Mouse (Mus musculus): ENCODE measurements around the gene Prap1. TPM values are rescaled to one million over a fixed set of nuclear protein-coding genes. Genes with fewer than 3 reads are reported as not detected.

The Prap1 gene
- not detected for polyA plus RNA-seq (2014; fragmentation: Illumina TruSeq; extraction: RNeasy Lipid Tissue Mini Kit (QIAGEN cat#74804); ENCODE audit: insufficient read depth, low read depth, low replicate concordance)

DNA sequence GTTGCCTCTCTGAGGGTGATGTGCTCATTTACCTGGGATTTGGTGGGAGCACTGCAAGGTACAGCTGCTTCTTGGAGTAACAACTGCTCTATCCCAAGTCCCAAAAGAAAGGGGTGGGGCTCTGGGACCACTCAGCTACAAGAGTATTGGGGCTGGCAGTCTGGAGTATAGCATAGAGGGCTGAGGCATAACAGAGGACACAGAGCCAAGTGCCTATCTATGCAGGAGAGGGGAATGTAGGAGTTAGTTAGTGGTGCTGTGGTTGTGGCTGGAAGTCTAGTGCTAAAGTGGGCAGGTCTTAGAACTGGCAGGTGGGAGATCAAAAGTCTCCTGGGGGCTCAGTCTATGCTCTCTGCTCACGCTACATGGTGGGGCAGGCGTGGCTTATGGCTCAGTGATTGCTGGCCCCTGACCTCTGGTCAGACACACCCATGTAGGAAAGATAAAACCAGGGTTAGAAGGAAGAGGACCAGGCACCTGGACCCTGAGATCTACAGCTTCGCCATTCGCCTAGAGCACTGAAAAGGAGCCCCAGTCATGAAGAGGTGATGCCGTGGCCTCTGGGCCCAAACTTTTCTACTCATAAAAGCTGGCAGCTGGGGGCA lies at the start of gene Prap1:
Gene Prap1 (plus strand): TSS at position 472 of the 605 bp plus-strand sequence.

DNA sequence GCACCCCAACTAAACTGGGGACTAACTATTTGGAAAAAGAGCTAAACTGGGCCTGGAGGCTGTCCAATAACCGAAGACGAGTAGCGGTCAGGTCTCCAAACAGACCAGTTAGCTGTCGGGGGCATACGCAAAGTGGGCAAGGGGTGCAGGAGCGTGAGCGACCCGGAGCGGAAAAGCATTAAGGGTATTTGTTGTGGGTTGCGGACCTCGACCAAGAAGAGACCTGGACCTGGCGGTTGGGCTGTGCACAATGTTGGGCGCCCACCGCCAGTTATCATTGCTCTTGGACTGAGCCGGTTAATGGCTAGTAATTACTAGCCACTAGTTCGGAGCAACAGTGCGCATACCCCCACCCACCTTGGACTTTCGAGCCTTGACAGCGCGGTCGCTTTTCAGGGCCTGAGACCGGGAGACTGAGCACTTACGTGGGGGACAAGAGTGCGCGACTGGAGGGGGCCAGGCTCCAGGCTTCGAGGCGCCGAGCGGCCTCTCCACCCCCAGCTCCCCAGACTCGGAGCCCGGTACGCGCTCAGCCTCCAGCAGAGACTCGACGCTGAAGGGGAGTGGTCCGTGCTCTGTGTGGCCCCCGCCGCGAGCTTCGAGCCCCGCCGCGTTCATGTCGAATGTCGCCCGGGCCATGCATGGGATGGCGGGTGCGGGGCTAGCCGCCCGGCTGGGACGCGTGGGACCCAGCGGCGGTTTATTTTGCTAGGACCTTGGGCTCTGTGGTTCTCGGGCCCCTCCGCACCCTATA lies 44.7 kb upstream of the Prap1 start, which contains the start of gene Msx3:
Gene Msx3 (minus strand): TSS at position 729 of the 754 bp plus-strand sequence.

DNA sequence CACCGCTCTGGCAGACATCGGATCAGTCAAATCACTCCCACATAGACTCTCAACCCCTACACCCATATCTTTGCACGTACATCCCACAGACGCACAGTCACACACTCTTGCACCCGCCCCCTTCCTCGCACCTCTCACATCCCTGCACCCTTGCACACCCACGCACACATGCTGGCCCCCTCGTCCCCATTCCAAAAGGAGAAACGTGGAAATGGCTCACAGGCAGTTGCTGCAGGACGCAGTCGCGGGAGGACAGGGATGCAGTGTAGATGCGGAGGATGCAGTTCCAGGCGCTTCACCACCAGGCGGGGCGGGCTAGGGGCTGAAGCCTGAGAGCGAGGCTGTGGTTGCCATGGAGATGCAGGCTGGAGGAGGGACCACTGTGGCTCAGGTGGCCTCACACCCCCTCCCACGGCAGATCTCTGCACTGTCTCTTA lies 10.9 kb upstream of the Prap1 start, which contains the start of gene Caly:
Gene Caly (minus strand): TSS at position 307 of the 437 bp plus-strand sequence.

DNA sequence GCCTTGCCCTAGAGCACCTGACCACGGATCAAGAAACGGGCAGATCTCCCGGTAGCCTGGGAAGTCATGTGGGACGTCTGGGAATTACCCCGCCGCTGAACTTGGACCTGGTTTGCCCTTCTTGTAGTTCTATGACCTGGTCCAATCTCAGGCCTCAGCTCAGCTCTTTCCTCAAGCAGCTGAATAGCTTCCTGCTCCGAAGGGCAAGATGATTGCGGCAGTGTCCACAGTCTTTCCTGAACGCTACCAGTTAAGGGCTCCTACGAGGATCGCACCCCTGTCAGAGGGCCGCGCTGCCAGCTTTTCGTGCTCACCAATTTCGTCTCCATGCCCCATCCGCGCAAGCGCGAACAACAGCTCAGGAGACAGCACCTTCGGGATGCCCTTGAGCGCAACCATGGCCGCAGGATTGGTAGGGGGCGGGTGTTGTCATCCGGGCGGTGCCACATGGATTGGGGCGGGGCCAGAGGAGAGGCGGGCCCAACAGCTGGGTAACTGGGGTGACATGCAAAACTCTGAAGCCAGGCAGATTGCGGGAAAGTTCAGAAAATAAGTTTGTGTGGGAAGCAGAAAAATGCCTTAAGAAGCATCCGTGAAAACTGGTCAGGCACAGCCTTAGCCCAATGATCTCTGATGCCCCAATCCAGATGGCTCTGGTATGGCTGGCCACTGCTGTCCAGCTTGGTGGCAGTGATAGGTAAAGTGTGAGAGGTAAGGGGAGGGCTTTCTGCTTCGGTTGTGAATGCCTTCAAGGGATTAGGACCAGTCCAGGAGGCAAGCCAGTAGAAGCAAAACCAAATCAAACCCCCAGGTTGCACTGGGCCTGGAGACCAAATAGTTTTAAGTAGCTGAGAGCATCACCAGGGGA lies 9.0 kb downstream of the Prap1 start, which contains the start of gene Fuom:
Gene Fuom (minus strand): TSS at position 449 of the 868 bp plus-strand sequence.

DNA sequence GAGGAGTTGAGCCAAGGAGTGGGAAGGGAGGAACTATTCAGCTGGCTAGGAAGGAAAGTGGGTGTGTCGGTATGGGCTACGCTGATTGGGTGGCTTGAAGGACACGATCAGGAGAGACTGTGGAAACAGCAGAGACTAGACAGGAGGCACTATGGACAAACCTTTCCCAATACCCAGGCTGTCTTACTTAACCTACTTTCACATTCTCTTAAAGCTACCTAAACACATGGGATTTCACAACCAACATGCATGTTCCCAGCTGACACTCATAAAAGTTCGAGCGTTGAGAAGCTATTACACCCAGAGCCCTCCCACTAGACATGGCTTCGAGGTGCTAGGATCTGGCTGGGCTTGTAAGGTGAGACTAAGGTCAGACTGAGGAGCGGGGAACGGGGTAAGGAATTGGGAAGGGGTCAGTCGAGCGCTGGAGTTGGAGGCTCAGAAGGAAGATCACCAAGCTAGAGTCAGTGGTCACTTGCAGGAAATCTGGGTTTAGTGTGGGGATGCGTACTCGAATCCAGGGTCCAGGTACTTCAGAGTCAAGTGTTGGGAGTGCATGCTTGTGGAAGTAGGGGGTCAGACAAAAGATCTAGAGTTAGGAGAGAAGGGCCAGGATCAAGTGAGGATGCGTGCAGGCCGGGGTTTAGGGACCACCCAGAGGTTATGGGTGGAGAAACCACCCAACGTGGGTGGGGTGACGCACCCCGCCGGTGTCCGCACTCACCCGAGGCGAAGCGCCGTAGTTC lies 22.6 kb downstream of the Prap1 start, which contains the start of gene Paox:
Gene Paox (plus strand): TSS at position 217 of the 746 bp plus-strand sequence.

DNA sequence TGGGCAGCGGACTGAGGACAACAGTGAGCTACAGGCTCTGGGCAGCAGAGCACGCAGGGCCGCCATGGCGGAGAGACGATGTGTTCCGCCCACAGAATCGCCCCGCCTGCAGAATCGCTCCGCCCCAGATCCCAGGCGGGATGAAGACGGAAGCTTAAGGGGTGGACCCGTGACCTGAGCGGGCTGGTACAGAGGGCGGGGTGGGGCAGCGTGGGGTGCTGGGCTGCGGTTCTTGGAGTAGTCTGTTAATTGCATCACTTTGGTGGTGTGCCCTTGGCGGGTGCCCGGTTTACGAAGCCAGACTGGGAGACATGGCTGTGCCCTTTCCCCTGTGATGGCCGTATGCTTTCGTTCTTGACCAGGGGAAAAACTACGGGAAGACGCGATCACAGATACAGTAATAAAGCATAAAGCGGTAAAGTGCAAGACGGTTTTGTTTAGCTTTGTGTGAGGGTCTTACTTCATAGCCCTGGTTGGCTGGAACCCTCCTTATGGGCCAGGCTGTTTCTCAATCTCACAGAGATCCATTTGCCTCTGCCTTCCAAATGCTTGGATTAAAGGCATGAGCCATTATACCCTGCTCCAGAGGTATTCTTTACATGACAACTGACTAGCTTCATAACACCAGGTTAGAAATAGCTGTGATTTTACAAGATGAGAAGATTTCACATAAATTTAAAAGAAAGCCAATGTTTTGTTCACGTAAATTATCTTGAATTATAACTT lies 23.3 kb downstream of the Prap1 start, which contains the start of gene Echs1:
Gene Echs1 (minus strand): TSS at position 148 of the 726 bp plus-strand sequence.

DNA sequence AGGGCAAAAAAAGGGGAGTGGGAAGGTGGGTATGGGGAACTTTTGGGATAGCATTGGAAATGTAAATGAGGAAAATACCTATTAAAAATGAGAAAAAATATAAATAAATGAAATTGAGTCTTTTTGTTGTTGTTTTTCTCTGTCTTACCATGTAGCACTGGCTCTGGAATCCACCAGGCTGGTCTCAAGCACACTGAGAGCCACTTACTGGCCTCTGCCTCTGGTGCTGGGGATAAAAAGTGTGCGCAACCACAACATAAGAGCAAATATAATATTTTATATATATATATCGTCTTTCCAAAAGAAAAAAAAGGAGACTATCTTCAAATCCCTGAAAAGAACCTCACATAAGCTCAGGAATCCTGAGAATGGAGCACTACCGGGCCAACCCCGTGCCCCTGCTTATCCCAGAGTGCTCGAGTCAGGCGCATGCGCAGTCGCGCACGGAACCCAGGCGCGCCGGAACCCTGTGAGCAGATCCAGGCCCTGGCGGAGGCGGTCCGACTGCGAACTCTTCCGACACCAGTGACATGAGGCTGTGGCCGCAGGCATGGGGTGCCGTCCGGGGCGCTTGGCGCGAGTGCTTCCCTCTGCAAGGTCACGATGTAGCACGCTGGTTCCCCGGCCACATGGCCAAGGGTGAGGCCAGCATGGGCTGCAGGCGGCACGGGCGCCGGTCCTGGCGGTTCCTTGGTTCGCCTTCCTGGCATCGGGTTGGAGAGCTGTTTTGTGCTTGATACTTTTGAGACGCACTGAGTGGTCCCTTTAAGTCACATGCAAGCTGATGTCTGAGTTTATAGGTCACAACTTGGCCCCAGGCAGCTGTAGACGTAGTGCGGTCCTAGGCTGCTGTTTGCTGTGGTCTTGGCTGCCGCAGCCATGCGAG lies 44.2 kb downstream of the Prap1 start, which contains the start of gene Mtg1:
Gene Mtg1 (plus strand): TSS at position 430 of the 886 bp plus-strand sequence.

Other genes with a start within 250 kb of the Prap1 start
- 2.2 TPM for gene Kndc1, start 198.7 kb upstream of the Prap1 start, polyA plus RNA-seq (2014; fragmentation: Illumina TruSeq; extraction: RNeasy Lipid Tissue Mini Kit (QIAGEN cat#74804); ENCODE audit: insufficient read depth, low read depth, low replicate concordance)
- not detected for gene Utf1, start 149.6 kb upstream of the Prap1 start, polyA plus RNA-seq (2014; fragmentation: Illumina TruSeq; extraction: RNeasy Lipid Tissue Mini Kit (QIAGEN cat#74804); ENCODE audit: insufficient read depth, low read depth, low replicate concordance)
- gene 6430531B16Rik, start 114.6 kb upstream of the Prap1 start, polyA plus RNA-seq (2014; fragmentation: Illumina TruSeq; extraction: RNeasy Lipid Tissue Mini Kit (QIAGEN cat#74804); ENCODE audit: insufficient read depth, low read depth, low replicate concordance) = 4.6 TPM
- 6.5 TPM for gene Adam8, start 100.8 kb upstream of the Prap1 start, polyA plus RNA-seq (2014; fragmentation: Illumina TruSeq; extraction: RNeasy Lipid Tissue Mini Kit (QIAGEN cat#74804); ENCODE audit: insufficient read depth, low read depth, low replicate concordance)
- 13.9 TPM for gene Zfp511, start 57.0 kb upstream of the Prap1 start, polyA plus RNA-seq (2014; fragmentation: Illumina TruSeq; extraction: RNeasy Lipid Tissue Mini Kit (QIAGEN cat#74804); ENCODE audit: insufficient read depth, low read depth, low replicate concordance)
- gene Tubgcp2, start 56.7 kb upstream of the Prap1 start, polyA plus RNA-seq (2014; fragmentation: Illumina TruSeq; extraction: RNeasy Lipid Tissue Mini Kit (QIAGEN cat#74804); ENCODE audit: insufficient read depth, low read depth, low replicate concordance) = 8.3 TPM
- gene Msx3, start 44.3 kb upstream of the Prap1 start, polyA plus RNA-seq (2014; fragmentation: Illumina TruSeq; extraction: RNeasy Lipid Tissue Mini Kit (QIAGEN cat#74804); ENCODE audit: insufficient read depth, low read depth, low replicate concordance) = not detected
- gene Caly, start 10.8 kb upstream of the Prap1 start, polyA plus RNA-seq (2014; fragmentation: Illumina TruSeq; extraction: RNeasy Lipid Tissue Mini Kit (QIAGEN cat#74804); ENCODE audit: insufficient read depth, low read depth, low replicate concordance) = not detected
- 29.5 TPM for gene Fuom, start 9.0 kb downstream of the Prap1 start, polyA plus RNA-seq (2014; fragmentation: Illumina TruSeq; extraction: RNeasy Lipid Tissue Mini Kit (QIAGEN cat#74804); ENCODE audit: insufficient read depth, low read depth, low replicate concordance)
- gene Paox, start 22.4 kb downstream of the Prap1 start, polyA plus RNA-seq (2014; fragmentation: Illumina TruSeq; extraction: RNeasy Lipid Tissue Mini Kit (QIAGEN cat#74804); ENCODE audit: insufficient read depth, low read depth, low replicate concordance) = 8.8 TPM
- 97.0 TPM for gene Echs1, start 23.1 kb downstream of the Prap1 start, polyA plus RNA-seq (2014; fragmentation: Illumina TruSeq; extraction: RNeasy Lipid Tissue Mini Kit (QIAGEN cat#74804); ENCODE audit: insufficient read depth, low read depth, low replicate concordance)
- gene Mtg1, start 44.2 kb downstream of the Prap1 start, polyA plus RNA-seq (2014; fragmentation: Illumina TruSeq; extraction: RNeasy Lipid Tissue Mini Kit (QIAGEN cat#74804); ENCODE audit: insufficient read depth, low read depth, low replicate concordance) = 12.7 TPM
- gene Sprn, start 61.5 kb downstream of the Prap1 start, polyA plus RNA-seq (2014; fragmentation: Illumina TruSeq; extraction: RNeasy Lipid Tissue Mini Kit (QIAGEN cat#74804); ENCODE audit: insufficient read depth, low read depth, low replicate concordance) = not detected
- not detected for gene Olfr522, start 71.4 kb downstream of the Prap1 start, polyA plus RNA-seq (2014; fragmentation: Illumina TruSeq; extraction: RNeasy Lipid Tissue Mini Kit (QIAGEN cat#74804); ENCODE audit: insufficient read depth, low read depth, low replicate concordance)
- not detected for gene Olfr523, start 79.8 kb downstream of the Prap1 start, polyA plus RNA-seq (2014; fragmentation: Illumina TruSeq; extraction: RNeasy Lipid Tissue Mini Kit (QIAGEN cat#74804); ENCODE audit: insufficient read depth, low read depth, low replicate concordance)
- gene Olfr524, start 112.6 kb downstream of the Prap1 start, polyA plus RNA-seq (2014; fragmentation: Illumina TruSeq; extraction: RNeasy Lipid Tissue Mini Kit (QIAGEN cat#74804); ENCODE audit: insufficient read depth, low read depth, low replicate concordance) = not detected
- 0.48 TPM for gene Cd163l1, start 124.9 kb downstream of the Prap1 start, polyA plus RNA-seq (2014; fragmentation: Illumina TruSeq; extraction: RNeasy Lipid Tissue Mini Kit (QIAGEN cat#74804); ENCODE audit: insufficient read depth, low read depth, low replicate concordance)
- gene 5830411N06Rik, start 153.9 kb downstream of the Prap1 start, polyA plus RNA-seq (2014; fragmentation: Illumina TruSeq; extraction: RNeasy Lipid Tissue Mini Kit (QIAGEN cat#74804); ENCODE audit: insufficient read depth, low read depth, low replicate concordance) = 0.30 TPM
- gene Olfr525, start 227.5 kb downstream of the Prap1 start, polyA plus RNA-seq (2014; fragmentation: Illumina TruSeq; extraction: RNeasy Lipid Tissue Mini Kit (QIAGEN cat#74804); ENCODE audit: insufficient read depth, low read depth, low replicate concordance) = not detected
- not detected for gene Olfr527, start 240.6 kb downstream of the Prap1 start, polyA plus RNA-seq (2014; fragmentation: Illumina TruSeq; extraction: RNeasy Lipid Tissue Mini Kit (QIAGEN cat#74804); ENCODE audit: insufficient read depth, low read depth, low replicate concordance)